Mouse (Mus musculus) cerebellum, postnatal 4 days (tissue): ENCODE results near the gene Ccdc102a.

Experiments used
- DNase-seq, 2 experiments: peaks; one replicate each; pipeline ENCODE4 v3.0.0; 2022; ENCODE audit warnings: low spot score in 2 of 2, mixed read lengths in 1 of 2

Ccdc102a gene

GRCm38 (mm10) chr8:94922176-94922575 lies 4.3 kb upstream of the Ccdc102a start:
- DNase-seq, result no peak

GRCm38 (mm10) chr8:94919256-94919655 lies 1.4 kb upstream of the Ccdc102a start:
- DNase-seq, result no peak

- DNase-seq, result peak; percentile 79 to 91
These were observed 546 bp downstream of the Ccdc102a start for GRCm38 (mm10) chr8:94917352-94917751.

- no peak for DNase-seq
These were observed 956 bp downstream of the Ccdc102a start for GRCm38 (mm10) chr8:94916960-94917324.

GRCm38 (mm10) chr8:94916311-94916959 lies 1.5 kb downstream of the Ccdc102a start:
- DNase-seq, result no peak

- peak in 1 of 2 experiments; percentile 59 for DNase-seq
These were observed 3.2 kb downstream of the Ccdc102a start for GRCm38 (mm10) chr8:94914701-94915101.

- DNase-seq, result no peak
These were observed 3.6 kb downstream of the Ccdc102a start for GRCm38 (mm10) chr8:94914256-94914655.

- DNase-seq, result peak in 1 of 2 experiments; percentile 69
These were observed 4.7 kb downstream of the Ccdc102a start for GRCm38 (mm10) chr8:94913061-94913660.

- peak; percentile 77 to 79 for DNase-seq
These were observed 9.1 kb downstream of the Ccdc102a start for GRCm38 (mm10) chr8:94908847-94909246.

GRCm38 (mm10) chr8:94907591-94908300 lies 10.2 kb downstream of the Ccdc102a start:
- no peak for DNase-seq

- DNase-seq, result peak; percentile 79 to 93
These were observed 13.3 kb downstream of the Ccdc102a start for GRCm38 (mm10) chr8:94904450-94905175.

GRCm38 (mm10) chr8:94903709-94904108 lies 14.2 kb downstream of the Ccdc102a start:
- DNase-seq, result no peak

- no peak for DNase-seq
These were observed 16.9 kb downstream of the Ccdc102a start for GRCm38 (mm10) chr8:94901031-94901430.

- no peak for DNase-seq
These were observed 17.3 kb downstream of the Ccdc102a start for GRCm38 (mm10) chr8:94900617-94901016.

- no peak for DNase-seq
These were observed 18.6 kb downstream of the Ccdc102a start for GRCm38 (mm10) chr8:94899262-94899661.

- no peak for DNase-seq
These were observed 25.0 kb downstream of the Ccdc102a start for GRCm38 (mm10) chr8:94892917-94893316.

GRCm38 (mm10) chr8:94888383-94889036 lies 29.4 kb downstream of the Ccdc102a start:
- no peak for DNase-seq

GRCm38 (mm10) chr8:94880742-94881141 lies 37.2 kb downstream of the Ccdc102a start:
- no peak for DNase-seq

GRCm38 (mm10) chr8:94876820-94877219 lies 41.1 kb downstream of the Ccdc102a start:
- DNase-seq, result no peak

GRCm38 (mm10) chr8:94876197-94876730 lies 41.6 kb downstream of the Ccdc102a start, which contains the start of gene Dok4:
TSS of gene Dok4 (minus strand) at chr8:94876330.
- peak; percentile 66 to 91 for DNase-seq

GRCm38 (mm10) chr8:94875871-94876150 lies 42.1 kb downstream of the Ccdc102a start:
- DNase-seq, result no peak
